Mouse (Mus musculus) hindbrain, embryonic 11.5 days (tissue): ENCODE measurements around the gene Gm10282. TPM values are rescaled to one million over a fixed set of nuclear protein-coding genes. Genes with fewer than 3 reads are reported as not detected.

Source experiments
- ATAC-seq: fragments of 200-750 bp; cut with Nextera tagmentation; 2 replicates; pipeline ENCODE4 v1.8.0; 2017; ENCODE audit warnings: mild to moderate bottlenecking, moderate TSS enrichment, moderate library complexity; ENCODE audit not compliant: low FRiP score
- DNase-seq: peaks from one replicate; pipeline ENCODE4 v3.0.0-alpha.2; 2015; ENCODE audit warnings: low spot score
- H3K27ac ChIP-seq: fragments of 300-500 bp; sonication (generic); 2 replicates; pipeline ENCODE4 v1.5.1; 2014; ENCODE audit warnings: mild to moderate bottlenecking, low read depth, low read length
- H3K27me3 ChIP-seq: fragments of 300-500 bp; sonication (generic); 2 replicates; pipeline ENCODE4 v1.6.1; 2014; ENCODE audit warnings: mild to moderate bottlenecking, low read length, moderate library complexity, mixed read lengths; ENCODE audit not compliant: control insufficient read depth, insufficient read depth
- H3K36me3 ChIP-seq: fragments of 300-500 bp; sonication (generic); 2 replicates; pipeline ENCODE4 v1.6.1; 2014; ENCODE audit warnings: mild to moderate bottlenecking, low read length, moderate library complexity, mixed read lengths; ENCODE audit not compliant: control insufficient read depth, insufficient read depth
- H3K4me1 ChIP-seq: fragments of 300-500 bp; sonication (generic); replicated peaks from 2 replicates; pipeline ENCODE4 v1.6.1; 2014; ENCODE audit warnings: low read length, mixed read lengths; ENCODE audit not compliant: control insufficient read depth, insufficient read depth
- H3K4me2 ChIP-seq: fragments of 300-500 bp; sonication (generic); replicated peaks from 2 replicates; pipeline ENCODE4 v1.6.1; 2014; ENCODE audit warnings: mild to moderate bottlenecking, low read depth, low read length
- H3K4me3 ChIP-seq: fragments of 300-500 bp; sonication (generic); 2 replicates; pipeline ENCODE4 v1.5.1; 2014; ENCODE audit warnings: low read depth, low read length
- H3K9ac ChIP-seq: fragments of 300-500 bp; sonication (generic); 2 replicates; pipeline ENCODE4 v1.6.1; 2014; ENCODE audit warnings: low read depth, low read length
- H3K9me3 ChIP-seq: fragments of 300-500 bp; sonication (generic); 2 replicates; pipeline ENCODE4 v1.6.1; 2016; ENCODE audit warnings: low read length; ENCODE audit not compliant: control insufficient read depth
- WGBS: fragments of 180-500 bp; shearing (Covaris S2); extraction: QIAGEN DNeasy Blood & Tissue Kit; methylation state at CpG from one replicate; pipeline ENCODE4 v1.1.7; 2014; 5-methylcytosine and 5-hydroxymethylcytosine counted together
- polyA plus RNA-seq: library from polyadenylated mRNA; unstranded; fragments of >200 nt; fragmentation: Nextera tagmentation; extraction: Ambion mirVana; gene quantifications from 2 replicates; pipeline ENCODE4 v1.2.1, GENCODE M21; 2014

Gene Gm10282
- polyA plus RNA-seq, 1 experiment from 2014 or later = 35.1 TPM

GRCm38 (mm10) chr8:72348114-72348513 lies 43.1 kb upstream of the Gm10282 start:
- H3K9me3 ChIP-seq = no peaks in the 10 kb centered on the region
- H3K27ac ChIP-seq = no peak overlapping the region
- H3K9ac ChIP-seq = no peak overlapping the region
- ATAC-seq (no peak), DNase-seq (no peak)
- H3K4me2 ChIP-seq = no peak overlapping the region
- H3K36me3 ChIP-seq = no peaks in the 10 kb centered on the region
- H3K4me3 ChIP-seq = no peak overlapping the region
- no peaks in the 10 kb centered on the region for H3K4me1 ChIP-seq
- no peaks in the 10 kb centered on the region for H3K27me3 ChIP-seq
- WGBS = 86% methylated on average over 2 of the region's 2 CpGs

GRCm38 (mm10) chr8:72347553-72347952 lies 42.5 kb upstream of the Gm10282 start:
- no peaks in the 10 kb centered on the region for H3K4me1 ChIP-seq
- no peak for ATAC-seq
- DNase-seq = no peak
- WGBS = 91% methylated on average over 1 of the region's 1 CpGs
- H3K27ac ChIP-seq = no peak overlapping the region
- H3K9ac ChIP-seq = no peak overlapping the region
- H3K9me3 ChIP-seq = no peaks in the 10 kb centered on the region
- no peak overlapping the region for H3K4me3 ChIP-seq
- no peak overlapping the region for H3K4me2 ChIP-seq
- H3K27me3 ChIP-seq = no peaks in the 10 kb centered on the region
- H3K36me3 ChIP-seq = no peaks in the 10 kb centered on the region

GRCm38 (mm10) chr8:72343725-72344124 lies 38.7 kb upstream of the Gm10282 start:
- no peak overlapping the region for H3K4me2 ChIP-seq
- H3K9ac ChIP-seq = no peak overlapping the region
- ATAC-seq = no peak
- no peaks in the 10 kb centered on the region for H3K4me1 ChIP-seq
- no peak overlapping the region for H3K4me3 ChIP-seq
- no peaks in the 10 kb centered on the region for H3K9me3 ChIP-seq
- no peaks in the 10 kb centered on the region for H3K27me3 ChIP-seq
- no peak for DNase-seq
- H3K27ac ChIP-seq = no peak overlapping the region
- peaks cover 6% of the 10 kb centered on the region; the same call in 1 of the 2 replicates for H3K36me3 ChIP-seq
- 75% methylated on average over 4 of the region's 4 CpGs for WGBS

- Histone ChIP-seq H3K36me3 (peaks cover 6% of the 10 kb centered on the region; the same call in 1 of the 2 replicates), H3K27me3 (no peaks in the 10 kb centered on the region), H3K4me3 (no peak overlapping the region), H3K4me2 (no peak overlapping the region), H3K4me1 (no peaks in the 10 kb centered on the region), H3K9me3 (no peaks in the 10 kb centered on the region), H3K9ac (no peak overlapping the region), H3K27ac (no peak overlapping the region)
- ATAC-seq (no peak), DNase-seq (no peak)
- WGBS = 92% methylated on average over 5 of the region's 5 CpGs
These were observed 37.7 kb upstream of the Gm10282 start for GRCm38 (mm10) chr8:72342556-72343300.

GRCm38 (mm10) chr8:72337034-72337433 lies 32.0 kb upstream of the Gm10282 start:
- peaks cover 6% of the 10 kb centered on the region; the same call in 1 of the 2 replicates for H3K36me3 ChIP-seq
- H3K4me2 ChIP-seq = no peak overlapping the region
- no peaks in the 10 kb centered on the region for H3K27me3 ChIP-seq
- no peak for ATAC-seq
- no peaks in the 10 kb centered on the region for H3K4me1 ChIP-seq
- H3K27ac ChIP-seq = no peak overlapping the region
- H3K4me3 ChIP-seq = no peak overlapping the region
- H3K9ac ChIP-seq = no peak overlapping the region
- DNase-seq = no peak
- H3K9me3 ChIP-seq = no peaks in the 10 kb centered on the region

GRCm38 (mm10) chr8:72336273-72336672 lies 31.2 kb upstream of the Gm10282 start:
- H3K4me3 ChIP-seq = no peak overlapping the region
- peaks cover 2% of the 10 kb centered on the region; the same call in 1 of the 2 replicates for H3K36me3 ChIP-seq
- H3K9me3 ChIP-seq = no peaks in the 10 kb centered on the region
- no peak overlapping the region for H3K27ac ChIP-seq
- no peak overlapping the region for H3K4me2 ChIP-seq
- H3K27me3 ChIP-seq = no peaks in the 10 kb centered on the region
- ATAC-seq = no peak
- WGBS = 91% methylated on average over 2 of the region's 2 CpGs
- no peaks in the 10 kb centered on the region for H3K4me1 ChIP-seq
- DNase-seq = no peak
- H3K9ac ChIP-seq = no peak overlapping the region

GRCm38 (mm10) chr8:72334144-72334641 lies 29.1 kb upstream of the Gm10282 start:
- WGBS = 79% methylated on average over 4 of the region's 4 CpGs
- H3K4me3 ChIP-seq = no peak overlapping the region

GRCm38 (mm10) chr8:72333429-72334143 lies 28.5 kb upstream of the Gm10282 start:
- no peak for DNase-seq
- Histone ChIP-seq H3K9ac (no peak overlapping the region), H3K27ac (no peak overlapping the region), H3K4me3 (no peak overlapping the region), H3K4me2 (no peak overlapping the region), H3K9me3 (no peaks in the 10 kb centered on the region), H3K4me1 (no peaks in the 10 kb centered on the region), H3K27me3 (no peaks in the 10 kb centered on the region), H3K36me3 (no peaks in the 10 kb centered on the region)
- WGBS = 41% methylated on average over 3 of the region's 3 CpGs
- no peak for ATAC-seq

More at GRCm38 (mm10) chr8:72334144-72334641, 29.1 kb upstream of the Gm10282 start:
- no peaks in the 10 kb centered on the region for H3K27me3 ChIP-seq
- H3K9me3 ChIP-seq = no peaks in the 10 kb centered on the region
- no peak overlapping the region for H3K27ac ChIP-seq
- no peaks in the 10 kb centered on the region for H3K4me1 ChIP-seq
- DNase-seq (no peak), ATAC-seq (no peak)
- no peaks in the 10 kb centered on the region for H3K36me3 ChIP-seq
- no peak overlapping the region for H3K9ac ChIP-seq
- no peak overlapping the region for H3K4me2 ChIP-seq
